Mouse (Mus musculus) bone marrow macrophage, adult 2 months (primary cell): Measurements from ENCODE around the gene Naxd. TPM values are rescaled to one million over a fixed set of nuclear protein-coding genes. Genes with fewer than 3 reads are reported as not detected.
A peak's percentile ranks its signal among the peaks of the same experiment; 100 is the strongest.

Experiments
- H3K27ac ChIP-seq: 2 replicates; pipeline ENCODE4 v1.5.1; 2012; ENCODE audit warnings: low read depth, low read length; ENCODE audit not compliant: insufficient read depth
- H3K4me1 ChIP-seq: 2 replicates; pipeline ENCODE4 v1.6.1; 2012; ENCODE audit warnings: low read length; ENCODE audit not compliant: control insufficient read depth, insufficient read depth
- H3K4me3 ChIP-seq: 2 replicates; pipeline ENCODE4 v1.5.1; 2012; ENCODE audit warnings: mild to moderate bottlenecking, low read length, moderate library complexity; ENCODE audit not compliant: insufficient read depth
- CTCF ChIP-seq: IDR thresholded peaks from 2 replicates; pipeline ENCODE4 v1.5.1; 2012; ENCODE audit warnings: low read depth, mild to moderate bottlenecking, low read length, moderate library complexity
- POLR2A ChIP-seq: IDR thresholded peaks from 2 replicates; pipeline ENCODE4 v1.6.1; 2012; ENCODE audit warnings: mild to moderate bottlenecking, low read depth, low read length, borderline replicate concordance
- polyA plus RNA-seq: library from polyadenylated mRNA; stranded (reverse); fragments of >200 nt; gene quantifications from 2 replicates; pipeline ENCODE4 v1.2.4, GENCODE M21; 2012; ENCODE audit not compliant: missing spikeins, insufficient read depth, insufficient read length

The Naxd gene
- polyA plus RNA-seq: 45.1 and 48.0 TPM in 2 replicates

DNA sequence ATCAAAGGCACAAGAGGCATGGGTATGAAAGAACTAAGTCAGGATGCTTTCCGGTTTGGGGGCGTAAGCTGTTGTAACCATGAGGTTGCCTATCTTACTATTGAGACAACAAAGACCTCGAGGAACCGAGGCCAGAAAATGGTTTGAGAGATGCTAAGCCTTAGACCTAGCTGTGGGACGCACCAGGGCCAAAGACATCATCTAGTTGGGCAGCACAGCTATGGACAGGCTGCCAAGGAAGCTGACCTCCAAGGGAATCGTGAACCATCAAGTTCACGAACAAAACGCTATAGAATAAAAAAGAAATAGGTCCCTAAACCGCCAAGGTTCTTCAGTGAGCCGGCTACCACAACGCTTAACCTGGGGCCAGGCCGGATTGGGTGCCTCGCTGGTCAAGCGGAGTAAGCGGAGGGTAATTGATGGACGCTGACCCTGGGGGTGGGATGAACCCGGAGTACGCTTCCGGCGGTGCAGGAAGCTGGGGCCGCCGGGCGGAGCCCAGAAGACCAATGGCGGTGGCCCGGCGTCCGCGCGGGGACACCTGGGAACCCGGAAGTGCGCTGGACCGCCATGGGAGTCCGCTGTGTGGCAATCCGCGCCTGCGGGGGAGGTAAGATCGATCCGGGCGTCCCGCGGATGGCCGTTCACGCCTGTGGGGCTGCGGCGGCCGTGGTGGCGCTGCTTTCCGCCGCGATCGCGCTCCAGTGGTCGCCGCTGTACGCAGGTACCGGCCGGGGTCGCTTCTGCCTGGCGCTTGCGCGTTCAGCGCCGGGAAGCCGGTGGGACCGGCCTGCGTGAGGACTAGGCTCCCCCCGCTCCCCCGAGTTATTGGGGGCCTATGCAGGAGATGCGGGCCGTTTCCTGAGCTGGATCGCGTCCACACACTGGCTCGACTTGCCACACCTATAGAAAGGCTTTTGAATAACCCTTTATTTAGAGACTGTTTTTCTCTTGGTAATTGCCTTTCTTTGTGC lies at the start of gene Naxd:
Naxd (plus strand) TSS at position 490 of the 974 bp plus-strand sequence.
- H3K27ac ChIP-seq: peak within 1 kb of the TSS; percentile 38; the same call in 1 of the 2 replicates
- TF ChIP-seq POLR2A (no peak), CTCF (no peak)
- peak within 1 kb of the TSS; percentile 92 for H3K4me3 ChIP-seq
- H3K4me1 ChIP-seq: peaks cover 18% of the 10 kb centered on the region

- TF ChIP-seq CTCF: no peak
- no peak for TF ChIP-seq POLR2A
- no peak overlapping the region for H3K27ac ChIP-seq
- H3K4me3 ChIP-seq: no peak overlapping the region
- H3K4me1 ChIP-seq: peaks cover 28% of the 10 kb centered on the region
Measured at GRCm38 (mm10) chr8:11447910-11448570, 49.3 kb upstream of the Naxd start.

- TF ChIP-seq POLR2A (no peak), CTCF (no peak; the same call in 1 of the 2 replicates)
- peaks cover 41% of the 10 kb centered on the region for H3K4me1 ChIP-seq
- H3K27ac ChIP-seq: no peak overlapping the region
- no peak overlapping the region for H3K4me3 ChIP-seq
Measured at GRCm38 (mm10) chr8:11450184-11451113, 46.9 kb upstream of the Naxd start.

- Histone ChIP-seq H3K27ac (peak overlapping the region; percentile 77), H3K4me3 (no peak overlapping the region), H3K4me1 (peaks cover 54% of the 10 kb centered on the region)
- TF ChIP-seq POLR2A (no peak), CTCF (no peak)
Measured at GRCm38 (mm10) chr8:11452152-11452551, 45.2 kb upstream of the Naxd start.

DNA sequence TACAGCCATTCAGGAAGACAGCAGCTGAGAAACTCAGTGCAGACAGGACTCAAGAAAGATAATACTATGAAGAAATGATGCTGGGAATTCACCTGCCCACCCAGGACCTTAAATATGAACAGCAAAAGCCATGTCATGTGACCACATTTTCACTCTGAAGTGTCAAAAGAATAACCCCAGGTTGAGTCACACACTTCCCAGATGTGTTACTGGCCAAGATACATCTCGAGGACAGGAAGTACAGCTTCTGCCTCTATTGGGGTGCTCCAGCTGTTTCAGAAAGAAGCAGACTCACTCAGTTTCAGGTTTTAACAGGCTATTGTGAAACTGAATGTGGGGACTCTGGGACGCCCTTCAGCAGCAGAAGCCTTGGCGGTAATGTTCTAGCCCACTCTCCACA lies 44.7 kb upstream of the Naxd start:
- Histone ChIP-seq H3K27ac (peak overlapping the region; percentile 77), H3K4me1 (peaks cover 58% of the 10 kb centered on the region), H3K4me3 (peak overlapping the region; percentile 4; the same call in 1 of the 2 replicates)
- TF ChIP-seq CTCF (no peak), POLR2A (no peak)

GRCm38 (mm10) chr8:11452974-11453373 lies 44.3 kb upstream of the Naxd start:
- peak overlapping the region; percentile 77 for H3K27ac ChIP-seq
- TF ChIP-seq CTCF (no peak), POLR2A (no peak)
- peaks cover 62% of the 10 kb centered on the region for H3K4me1 ChIP-seq
- peak overlapping the region; percentile 4; the same call in 1 of the 2 replicates for H3K4me3 ChIP-seq

GRCm38 (mm10) chr8:11454228-11454627 lies 43.1 kb upstream of the Naxd start:
- Histone ChIP-seq H3K4me3 (no peak overlapping the region), H3K4me1 (peaks cover 74% of the 10 kb centered on the region), H3K27ac (no peak overlapping the region)
- no peak for TF ChIP-seq POLR2A
- TF ChIP-seq CTCF: no peak

DNA sequence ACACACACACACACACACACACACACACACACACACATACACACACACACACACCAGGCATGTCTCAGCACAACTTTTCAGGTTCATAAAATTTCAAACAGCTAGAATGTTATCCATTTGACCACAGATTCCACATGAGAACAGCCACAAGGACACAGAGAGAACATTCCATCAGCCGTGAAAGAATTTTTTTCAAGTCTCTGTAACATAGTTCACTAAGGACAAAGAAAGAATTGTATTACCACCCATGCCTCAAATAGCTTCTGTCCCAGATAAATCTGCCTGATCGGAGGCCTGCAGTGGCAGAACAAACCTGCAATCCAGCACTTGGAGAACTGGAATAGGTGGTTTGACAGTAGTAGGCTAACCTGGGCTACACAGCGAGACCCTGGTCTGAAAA lies 40.0 kb upstream of the Naxd start:
- Histone ChIP-seq H3K4me1 (peaks cover 81% of the 10 kb centered on the region), H3K27ac (no peak overlapping the region), H3K4me3 (no peak overlapping the region)
- TF ChIP-seq POLR2A: no peak
- TF ChIP-seq CTCF: no peak
